Mouse (Mus musculus) lung, postnatal 10 days (tissue): ENCODE data around the gene Usp20.
"Not testable (repeated sequence)": the region's sequence is repeated elsewhere in the genome, so short reads cannot be mapped to it uniquely, and the experiment has no call there.

ENCODE experiments used
- DNase-seq: peaks from one replicate; pipeline ENCODE4 v3.0.0; 2021

The Usp20 gene

GRCm38 (mm10) chr2:30981790-30982513, at the start of gene Usp20, which contains the start of gene BC005624:
Gene Usp20, plus strand, starts transcription at chr2:30982279.
Gene BC005624, minus strand, starts transcription at chr2:30982201.
- DNase-seq = peak; percentile 100

- DNase-seq = no peak
Observed at GRCm38 (mm10) chr2:30933032-30933431, 49.0 kb upstream of the Usp20 start.

- DNase-seq = peak; percentile 90
Observed at GRCm38 (mm10) chr2:30933917-30934450, 48.1 kb upstream of the Usp20 start.

- DNase-seq = no peak
Observed at GRCm38 (mm10) chr2:30936808-30937207, 45.3 kb upstream of the Usp20 start.

GRCm38 (mm10) chr2:30937731-30938130, 44.3 kb upstream of the Usp20 start:
- peak; percentile 41 for DNase-seq

GRCm38 (mm10) chr2:30938574-30938991, 43.5 kb upstream of the Usp20 start:
- DNase-seq = no peak

GRCm38 (mm10) chr2:30941586-30941985, 40.5 kb upstream of the Usp20 start:
- no peak for DNase-seq

GRCm38 (mm10) chr2:30942116-30942515, 40.0 kb upstream of the Usp20 start:
- not testable (repeated sequence) for DNase-seq

GRCm38 (mm10) chr2:30942603-30943011, 39.5 kb upstream of the Usp20 start:
- DNase-seq = peak; percentile 79

GRCm38 (mm10) chr2:30952457-30952823, 29.6 kb upstream of the Usp20 start:
- DNase-seq = no peak

GRCm38 (mm10) chr2:30952824-30953490, 29.1 kb upstream of the Usp20 start, which contains the start of gene Tor1b:
Gene Tor1b, plus strand, starts transcription at chr2:30952959.
- DNase-seq = peak; percentile 93

- DNase-seq = no peak
Observed at GRCm38 (mm10) chr2:30954797-30955196, 27.3 kb upstream of the Usp20 start.

GRCm38 (mm10) chr2:30957511-30957910, 24.6 kb upstream of the Usp20 start:
- DNase-seq = no peak

- no peak for DNase-seq
Observed at GRCm38 (mm10) chr2:30958726-30959125, 23.4 kb upstream of the Usp20 start.

GRCm38 (mm10) chr2:30959856-30960255, 22.2 kb upstream of the Usp20 start:
- DNase-seq = no peak

- DNase-seq = no peak
Observed at GRCm38 (mm10) chr2:30962570-30963254, 19.4 kb upstream of the Usp20 start.

GRCm38 (mm10) chr2:30965627-30966026, 16.5 kb upstream of the Usp20 start:
- DNase-seq = no peak

GRCm38 (mm10) chr2:30966826-30967225, 15.3 kb upstream of the Usp20 start:
- no peak for DNase-seq

GRCm38 (mm10) chr2:30967352-30968327, 14.4 kb upstream of the Usp20 start, which contains the start of gene Tor1a:
Gene Tor1a, minus strand, starts transcription at chr2:30967933.
- DNase-seq = peak; percentile 92

GRCm38 (mm10) chr2:30983024-30983423, 945 bp downstream of the Usp20 start:
- peak; percentile 22 for DNase-seq

GRCm38 (mm10) chr2:30985111-30986020, 3.3 kb downstream of the Usp20 start:
- DNase-seq = peak; percentile 76
